Comparison of ENCODE assay signal across 18 mouse cellular contexts in genomic region chr1:91095853-91096252, GRCm38 (mm10). TPM values are rescaled to one million over a fixed set of nuclear protein-coding genes. Genes with fewer than 3 reads are reported as not detected.
A peak's percentile ranks its signal among the peaks of the same experiment; 100 is the strongest.
DNase-seq lines count a peak whose midpoint lies in the region; ATAC-seq and TF ChIP-seq lines count a peak whose summit lies in the region.
"Had no signal": no experiment of that assay in that cellular context is flagged by ENCODE, and none has a peak within 500 bp of the region (broad histone marks: within the 10 kb centered on the region; RNA-seq: fewer than 3 reads in every experiment).

No protein-coding gene starts in this region.

- no peak for ATAC-seq in heart, embryonic 14.5 days (ENCODE audit: insufficient number of reproducible peaks, insufficient read depth, low FRiP score, low read depth)
- no peak for ATAC-seq in stomach, postnatal 0 days (ENCODE audit: low FRiP score, low TSS enrichment)
- no peak for ATAC-seq in forebrain, embryonic 14.5 days
- ATAC-seq: forebrain, embryonic 15.5 days; hindbrain, postnatal 0 days; midbrain, embryonic 13.5 days had no signal

- no peak overlapping the region for H3K4me3 ChIP-seq in heart, embryonic 14.5 days (ENCODE audit: control insufficient read depth in 1 of 2, insufficient read depth in 1 of 2, low read depth in 1 of 2, low read length in 2 of 2)
- H3K4me3 ChIP-seq in spleen, adult 2 months (ENCODE audit: extremely low read depth, insufficient read depth, insufficient read length): no peak overlapping the region
- no peak overlapping the region for H3K4me3 ChIP-seq in stomach, postnatal 0 days (ENCODE audit: low read depth, low read length)
- no peak overlapping the region for H3K4me3 ChIP-seq in layer of hippocampus, adult 2 months
- no peak overlapping the region for H3K4me3 ChIP-seq in forebrain, embryonic 14.5 days (ENCODE audit: low read depth, low read length)
- H3K4me3 ChIP-seq: forebrain, embryonic 15.5 days; midbrain, embryonic 13.5 days had no signal

- H3K27me3 ChIP-seq in heart, embryonic 14.5 days (ENCODE audit: control insufficient read depth, insufficient read depth, low read length): no peaks in the 10 kb centered on the region
- H3K27me3 ChIP-seq in spleen, adult 2 months (ENCODE audit: control insufficient read depth, insufficient read depth, low read length): no peaks in the 10 kb centered on the region
- no peaks in the 10 kb centered on the region for H3K27me3 ChIP-seq in stomach, postnatal 0 days (ENCODE audit: control insufficient read depth, insufficient read depth, low read length)
- no peaks in the 10 kb centered on the region for H3K27me3 ChIP-seq in forebrain, embryonic 14.5 days (replicated peaks; ENCODE audit: control insufficient read depth, insufficient read depth, low read length)
- H3K27me3 ChIP-seq: forebrain, embryonic 15.5 days; midbrain, embryonic 13.5 days had no signal

- TF ChIP-seq CTCF in spleen, adult 2 months (IDR thresholded peaks at IDR 0.05; ENCODE audit: extremely low read depth, insufficient read depth, insufficient read length, insufficient replicate concordance): no peak
- no peak for TF ChIP-seq CTCF in stomach, postnatal 0 days (IDR thresholded peaks at IDR 0.05; ENCODE audit: low read depth)
- TF ChIP-seq CTCF in layer of hippocampus, adult 2 months (conservative IDR thresholded peaks at IDR 0.05): no peak

- DNase-seq in heart, adult 18-20 months: no peak
- no peak for DNase-seq in spleen, adult 2 months (ENCODE audit: low read depth in 1 of 2, low spot score in 2 of 2)
- DNase-seq in spleen, adult 18-20 months: no peak
- peak; percentile 72 for DNase-seq in gonadal fat pad, adult 2 months (ENCODE audit: low read depth)
- DNase-seq in stomach, postnatal 0 days (ENCODE audit: low spot score): no peak
- DNase-seq in layer of hippocampus, adult 2 months (ENCODE audit: low spot score in 2 of 2): no peak
- DNase-seq in forebrain, embryonic 14.5 days (ENCODE audit: low spot score): no peak
- DNase-seq: cerebellum, adult 8-10 months; gastrocnemius, postnatal 36 days; kidney, adult 8-10 months; right cerebral cortex, postnatal 4 days had no signal

- no peak for TF ChIP-seq POLR2A in spleen, adult 2 months (IDR thresholded peaks at IDR 0.05; ENCODE audit: low read depth, low read length)

- H3K4me1 ChIP-seq in heart, embryonic 14.5 days (ENCODE audit: control insufficient read depth in 2 of 2, insufficient read depth in 2 of 2, low read length in 2 of 2): peaks cover 34 to 55% of the 10 kb centered on the region in 2 experiments
- H3K4me1 ChIP-seq in spleen, adult 2 months (ENCODE audit: control insufficient read depth, insufficient read depth, insufficient read length): peaks cover 25% of the 10 kb centered on the region; the same call in 1 of the 2 replicates
- H3K4me1 ChIP-seq in stomach, postnatal 0 days (replicated peaks; ENCODE audit: control insufficient read depth, insufficient read depth): peaks cover 2% of the 10 kb centered on the region; the same call in 1 of the 2 replicates
- no peaks in the 10 kb centered on the region for H3K4me1 ChIP-seq in forebrain, embryonic 14.5 days (ENCODE audit: control insufficient read depth, insufficient read depth, low read length)
- H3K4me1 ChIP-seq: forebrain, embryonic 15.5 days; midbrain, embryonic 13.5 days had no signal

- H3K9ac ChIP-seq in heart, embryonic 14.5 days (ENCODE audit: low read length): peak overlapping the region; percentile 42; the same call in 1 of the 2 replicates
- H3K9ac ChIP-seq in stomach, postnatal 0 days (ENCODE audit: low read length): peak overlapping the region; percentile 14; the same call in 1 of the 2 replicates
- no peak overlapping the region for H3K9ac ChIP-seq in forebrain, embryonic 14.5 days (ENCODE audit: low read length)
- H3K9ac ChIP-seq: forebrain, embryonic 15.5 days; midbrain, embryonic 13.5 days had no signal

- H3K36me3 ChIP-seq in heart, embryonic 14.5 days (ENCODE audit: control insufficient read depth, insufficient read depth, low read length): peaks cover 74% of the 10 kb centered on the region
- no peaks in the 10 kb centered on the region; the same call in 1 of the 2 replicates for H3K36me3 ChIP-seq in spleen, adult 2 months (ENCODE audit: control insufficient read depth, insufficient read depth, low read length)
- H3K36me3 ChIP-seq in stomach, postnatal 0 days (ENCODE audit: control insufficient read depth, insufficient read depth, low read length): no peaks in the 10 kb centered on the region
- no peaks in the 10 kb centered on the region for H3K36me3 ChIP-seq in forebrain, embryonic 14.5 days (ENCODE audit: control insufficient read depth, insufficient read depth, low read length)
- H3K36me3 ChIP-seq: forebrain, embryonic 15.5 days; midbrain, embryonic 13.5 days had no signal

- H3K9me3 ChIP-seq in heart, embryonic 14.5 days (ENCODE audit: control insufficient read depth, low read length): no peaks in the 10 kb centered on the region
- no peaks in the 10 kb centered on the region for H3K9me3 ChIP-seq in stomach, postnatal 0 days (ENCODE audit: control insufficient read depth, low read length)
- H3K9me3 ChIP-seq in forebrain, embryonic 14.5 days (replicated peaks; ENCODE audit: control insufficient read depth, low read length): no peaks in the 10 kb centered on the region
- H3K9me3 ChIP-seq: forebrain, embryonic 15.5 days; midbrain, embryonic 13.5 days had no signal

- TF ChIP-seq EP300 in stomach, postnatal 0 days (optimal IDR thresholded peaks at IDR 0.05): no peak

- peak overlapping the region; percentile 32 to 72; a peak in 3 of 4 replicates for H3K27ac ChIP-seq in heart, embryonic 14.5 days (replicated peaks in 1 of 2; ENCODE audit: control insufficient read depth in 1 of 2, insufficient read depth in 1 of 2, low read depth in 2 of 2, low read length in 2 of 2)
- peak overlapping the region; percentile 73 for H3K27ac ChIP-seq in spleen, adult 2 months (ENCODE audit: insufficient read depth, low read length)
- peak overlapping the region; percentile 72 for H3K27ac ChIP-seq in stomach, postnatal 0 days (replicated peaks)
- no peak overlapping the region for H3K27ac ChIP-seq in layer of hippocampus, adult 2 months
- H3K27ac ChIP-seq in forebrain, embryonic 14.5 days (ENCODE audit: low read depth, low read length): no peak overlapping the region
- H3K27ac ChIP-seq: forebrain, embryonic 15.5 days; hindbrain, postnatal 0 days; midbrain, embryonic 13.5 days had no signal

- no peak overlapping the region for H3K4me2 ChIP-seq in heart, embryonic 14.5 days (ENCODE audit: low read length)
- no peak overlapping the region; the same call in 1 of the 2 replicates for H3K4me2 ChIP-seq in stomach, postnatal 0 days (replicated peaks; ENCODE audit: low read depth)
- H3K4me2 ChIP-seq in forebrain, embryonic 14.5 days (ENCODE audit: low read length): no peak overlapping the region
- H3K4me2 ChIP-seq: forebrain, embryonic 15.5 days; midbrain, embryonic 13.5 days had no signal

- 51% methylated on average over 1 of the region's 1 CpGs for WGBS in heart, embryonic 14.5 days
- WGBS in spleen, adult 2 months: 73% methylated on average over 1 of the region's 1 CpGs
- 57% methylated on average over 1 of the region's 1 CpGs for WGBS in stomach, postnatal 0 days
- 50% methylated on average over 1 of the region's 1 CpGs for WGBS in forebrain, embryonic 14.5 days

RNA-seq across cellular contexts. Expression of gene Rbm44, which starts 49.0 kb away (rescaled TPM):
- 3.3 and 3.7 TPM in 2 replicates for polyA plus RNA-seq in heart, embryonic 14.5 days (2014; fragmentation: Nextera tagmentation; extraction: Ambion mirVana)
- not detected for total RNA-seq in heart, adult 18-20 months (2021)
- 0.05 TPM in 1 of 2 replicates, not detected in the other for polyA plus RNA-seq in spleen, adult 2 months (2012; rRNA removed)
- 0.05 and 0.15 TPM in 2 replicates for polyA plus RNA-seq in gonadal fat pad, adult 2 months (2012; rRNA removed)
- 0.15 and 0.24 TPM in 2 replicates for polyA plus RNA-seq in stomach, postnatal 0 days (2015; fragmentation: Nextera tagmentation; extraction: Ambion mirVana)
- total RNA-seq in layer of hippocampus, adult 2 months (2021): not detected
- 0.15 and 0.17 TPM in 2 replicates for polyA plus RNA-seq in forebrain, embryonic 14.5 days (2014; fragmentation: Nextera tagmentation; extraction: Ambion mirVana)
- total RNA-seq: gastrocnemius, postnatal 36 days; hindbrain, postnatal 0 days; layer of hippocampus, postnatal 14 days; MEL had no signal
- polyA plus RNA-seq: C2C12 had no signal

Comparison
In these comparisons a context has a peak if more than half of its experiments do, and no peak if none do; other contexts are left out.
1. H3K27ac ChIP-seq: peak in heart, embryonic 14.5 days (2 of 2), spleen, adult 2 months (single experiment) and stomach, postnatal 0 days (single experiment); none in layer of hippocampus, adult 2 months (single experiment) and forebrain, embryonic 14.5 days (single experiment).